Mouse (Mus musculus) adrenal gland, postnatal 10 days (tissue): Measurements from ENCODE around the gene Gm45623. TPM values are rescaled to one million over a fixed set of nuclear protein-coding genes. Genes with fewer than 3 reads are reported as not detected.

Source experiments
- DNase-seq: peaks from one replicate; pipeline ENCODE4 v3.0.0; 2021; ENCODE audit warnings: mixed read lengths
- long read RNA-seq, 2 experiments: library from polyadenylated mRNA; stranded (forward); transcript quantifications; one replicate each; pipeline ENCODE4 v2.0.0; 2021
- total RNA-seq, 2 experiments: library from RNA; stranded (reverse); gene quantifications; 2 replicates each; pipeline ENCODE4 v1.2.3; 2021

Gm45623 gene
- total RNA-seq, result under 1 TPM in 1 of 2 experiments, not detected in 1; 0.24 TPM
- long read RNA-seq, experiment 1, result 0 reads
- long read RNA-seq, experiment 2, result 0 reads

- DNase-seq, result peak; percentile 26
Observed at GRCm38 (mm10) chr13:56753192-56753951, at the start of gene Gm45623. Gene Gm45623, minus strand, starts transcription at chr13:56753827.

DNA sequence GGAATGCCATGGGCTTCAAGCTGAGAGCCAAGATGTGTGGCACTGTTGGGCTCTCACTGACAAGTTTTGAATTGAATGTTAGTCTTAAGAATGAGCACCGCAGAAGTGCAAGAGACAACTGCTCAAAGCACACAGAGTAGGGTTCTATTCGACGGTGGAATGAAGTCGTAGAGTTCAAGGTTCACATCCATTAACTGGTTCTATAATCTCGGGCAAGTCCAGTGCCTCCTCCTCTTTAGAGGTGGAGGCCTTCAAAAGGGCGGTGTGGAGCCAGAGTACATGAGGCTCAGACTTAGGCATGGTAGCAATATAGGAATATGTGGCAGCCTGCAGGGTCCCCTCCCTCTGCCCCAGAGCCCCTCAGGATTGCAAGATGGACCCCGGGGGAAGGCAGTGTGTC lies 43.8 kb upstream of the Gm45623 start:
- no peak for DNase-seq

- DNase-seq, result no peak
Observed at GRCm38 (mm10) chr13:56795501-56795900, 41.9 kb upstream of the Gm45623 start.

DNA sequence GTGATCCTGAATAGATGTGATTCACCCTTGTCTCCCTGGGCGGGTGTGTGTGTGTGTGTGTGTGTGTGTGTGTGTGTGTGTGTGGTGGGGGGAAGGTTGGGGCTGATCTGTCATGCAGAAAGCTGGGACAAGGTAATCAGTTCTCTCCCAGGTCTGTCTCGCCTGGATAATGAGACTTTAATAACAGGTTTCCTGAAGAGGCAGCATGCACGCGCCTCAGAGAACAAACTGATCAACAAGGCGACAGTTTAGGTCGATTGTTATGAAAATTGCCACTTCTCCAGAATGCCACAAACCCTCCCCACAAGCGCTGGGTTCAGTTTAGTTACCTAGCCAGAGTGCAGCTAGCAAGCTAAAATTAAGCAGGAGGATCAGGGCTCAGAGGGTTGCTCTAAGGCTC lies 40.8 kb upstream of the Gm45623 start:
- DNase-seq, result no peak

GRCm38 (mm10) chr13:56792844-56793243 lies 39.2 kb upstream of the Gm45623 start:
- no peak for DNase-seq

DNA sequence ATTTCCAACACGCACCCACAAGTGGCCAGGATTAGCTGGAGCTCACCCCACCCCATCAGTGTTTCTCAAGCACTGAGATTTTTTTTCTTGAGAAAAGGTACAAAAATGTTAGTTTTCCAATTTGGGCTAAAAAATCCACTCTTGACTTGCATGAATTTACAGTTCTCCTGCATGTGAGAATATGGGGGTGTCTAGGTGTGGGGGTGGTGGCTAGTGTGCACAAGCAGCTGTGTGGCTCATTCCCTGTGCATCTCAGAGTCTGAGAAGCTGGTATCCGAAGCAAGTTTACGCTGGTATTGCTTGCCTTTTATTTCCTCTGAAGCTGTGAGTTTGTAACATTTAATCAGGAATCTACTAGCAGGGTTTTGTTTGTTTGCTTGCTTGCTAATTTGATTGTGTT lies 37.1 kb upstream of the Gm45623 start:
- no peak for DNase-seq

- DNase-seq, result no peak
Observed at GRCm38 (mm10) chr13:56782621-56783020, 29.0 kb upstream of the Gm45623 start.

- no peak for DNase-seq
Observed at GRCm38 (mm10) chr13:56781697-56782096, 28.1 kb upstream of the Gm45623 start.

GRCm38 (mm10) chr13:56780746-56781469 lies 27.3 kb upstream of the Gm45623 start:
- no peak for DNase-seq

DNA sequence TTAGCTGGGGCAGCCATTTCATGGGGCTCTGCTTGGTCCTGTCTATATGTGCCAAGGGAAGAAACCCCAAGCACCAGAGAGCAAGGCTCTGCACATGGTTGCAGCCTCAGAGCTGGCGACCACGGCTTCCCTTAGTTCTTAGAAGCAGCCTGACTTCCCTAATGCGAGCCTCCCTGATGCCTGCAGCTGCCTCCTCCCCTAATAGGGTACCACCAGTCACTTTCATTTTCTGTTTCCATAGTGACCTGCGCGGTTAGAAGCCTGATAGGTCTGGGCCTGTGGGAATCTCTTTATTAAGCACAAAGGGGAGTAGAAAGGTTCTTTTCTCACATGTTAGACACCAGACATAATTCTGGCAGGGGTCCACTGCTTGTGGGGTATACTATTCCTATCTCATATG lies 20.7 kb upstream of the Gm45623 start:
- DNase-seq, result no peak

GRCm38 (mm10) chr13:56773262-56773870 lies 19.7 kb upstream of the Gm45623 start:
- no peak for DNase-seq

- DNase-seq, result no peak
Observed at GRCm38 (mm10) chr13:56772592-56772991, 19.0 kb upstream of the Gm45623 start.

GRCm38 (mm10) chr13:56770786-56771185 lies 17.2 kb upstream of the Gm45623 start:
- DNase-seq, result no peak

DNA sequence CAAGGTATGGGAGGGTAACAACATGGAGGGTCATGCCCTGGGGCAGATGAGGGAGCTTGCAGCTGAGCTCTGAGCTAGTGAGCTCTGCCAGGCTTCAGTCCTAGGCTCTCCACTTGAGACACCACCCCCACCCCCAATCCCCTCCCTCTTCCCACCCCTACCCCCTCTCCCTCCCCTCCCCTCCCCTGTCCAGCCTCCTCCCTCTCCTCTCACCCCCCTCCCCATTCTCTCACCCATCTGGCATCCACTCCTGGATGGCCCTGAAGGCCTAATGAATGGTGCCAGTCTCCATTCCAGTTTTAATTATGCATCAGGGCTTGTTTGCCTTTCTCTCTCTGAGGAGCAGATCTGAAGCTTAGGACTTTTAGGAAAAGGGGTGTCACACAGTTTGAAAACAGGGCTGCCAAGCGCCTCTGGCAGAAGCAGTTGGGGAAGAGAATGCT lies 16.5 kb upstream of the Gm45623 start:
- no peak for DNase-seq

DNA sequence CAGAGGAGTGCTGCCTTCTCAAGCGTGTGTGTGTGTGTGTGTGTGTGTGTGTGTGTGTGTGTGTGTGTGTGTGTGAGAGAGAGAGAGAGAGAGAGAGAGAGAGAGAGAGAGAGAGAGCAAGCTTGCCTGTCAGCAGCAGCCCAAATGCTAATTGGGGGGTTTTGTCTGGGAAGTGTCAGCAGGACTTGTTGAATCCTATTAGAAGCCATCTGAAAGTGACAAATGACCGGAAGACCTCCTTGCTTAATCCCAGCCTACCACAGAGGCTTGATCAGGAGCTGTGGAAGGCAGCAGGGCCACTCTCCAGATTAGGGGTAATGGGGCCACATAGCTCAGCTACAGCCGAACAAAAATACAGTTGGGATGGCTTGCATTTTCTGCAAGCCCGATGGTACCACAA lies 15.8 kb upstream of the Gm45623 start:
- no peak for DNase-seq

DNA sequence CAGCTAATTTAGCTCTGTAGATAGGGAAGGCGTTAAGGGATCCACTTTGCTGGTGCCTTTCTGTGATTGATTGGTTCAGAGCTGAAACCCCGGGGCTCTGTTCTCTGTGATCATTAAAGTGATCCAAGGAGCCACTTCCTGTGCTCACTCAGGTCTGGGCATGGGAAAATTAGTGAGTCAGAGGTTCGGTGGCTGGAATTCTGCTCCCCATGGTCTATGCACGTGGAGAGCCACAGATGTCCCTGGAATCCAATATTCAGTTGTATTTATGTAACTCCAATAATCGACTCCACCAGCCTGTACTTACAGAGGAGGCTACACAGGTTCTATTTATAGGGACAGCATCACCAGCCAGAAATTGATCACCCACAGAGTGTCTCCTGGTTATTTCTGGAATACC lies 12.6 kb upstream of the Gm45623 start:
- DNase-seq, result no peak

GRCm38 (mm10) chr13:56765284-56766032 lies 11.8 kb upstream of the Gm45623 start:
- DNase-seq, result no peak

GRCm38 (mm10) chr13:56762446-56763229 lies 9.0 kb upstream of the Gm45623 start:
- no peak for DNase-seq

GRCm38 (mm10) chr13:56758492-56758891 lies 4.9 kb upstream of the Gm45623 start:
- DNase-seq, result peak; percentile 90

- no peak for DNase-seq
Observed at GRCm38 (mm10) chr13:56757201-56757600, 3.6 kb upstream of the Gm45623 start.

DNA sequence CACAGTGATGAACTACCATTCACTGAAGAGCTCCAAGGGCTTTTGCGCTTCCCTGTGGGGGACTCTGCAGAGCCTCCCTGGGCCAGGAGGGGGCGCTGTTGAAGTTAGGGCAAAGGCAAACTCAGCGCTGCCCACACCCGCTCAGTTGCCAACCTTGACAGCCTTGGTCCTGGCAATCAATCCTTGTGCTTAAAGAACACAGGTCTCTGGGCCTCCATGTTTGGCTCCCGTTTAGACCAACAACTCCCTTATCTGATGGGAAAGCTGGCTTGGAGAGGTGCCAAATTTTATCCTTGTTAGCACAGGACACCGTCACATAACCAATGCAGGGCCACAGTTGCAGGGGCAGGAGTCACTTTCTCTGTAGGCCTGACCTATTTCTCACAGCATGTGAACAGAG lies 2.2 kb upstream of the Gm45623 start:
- peak; percentile 79 for DNase-seq
